Mouse (Mus musculus) yolk sac, embryonic 10.5 days (tissue): ENCODE measurements at regions not wholly inside any gene's neighbourhood (a gene's known extent, or its start where the extent isn't known, plus 50 kb on each side); places are given as distances from the start of the nearest gene placed in this dataset.

ENCODE experiments used
- DNase-seq: peaks from one replicate; pipeline ENCODE4 v3.0.0-alpha.2; 2017; ENCODE audit warnings: low spot score

DNA sequence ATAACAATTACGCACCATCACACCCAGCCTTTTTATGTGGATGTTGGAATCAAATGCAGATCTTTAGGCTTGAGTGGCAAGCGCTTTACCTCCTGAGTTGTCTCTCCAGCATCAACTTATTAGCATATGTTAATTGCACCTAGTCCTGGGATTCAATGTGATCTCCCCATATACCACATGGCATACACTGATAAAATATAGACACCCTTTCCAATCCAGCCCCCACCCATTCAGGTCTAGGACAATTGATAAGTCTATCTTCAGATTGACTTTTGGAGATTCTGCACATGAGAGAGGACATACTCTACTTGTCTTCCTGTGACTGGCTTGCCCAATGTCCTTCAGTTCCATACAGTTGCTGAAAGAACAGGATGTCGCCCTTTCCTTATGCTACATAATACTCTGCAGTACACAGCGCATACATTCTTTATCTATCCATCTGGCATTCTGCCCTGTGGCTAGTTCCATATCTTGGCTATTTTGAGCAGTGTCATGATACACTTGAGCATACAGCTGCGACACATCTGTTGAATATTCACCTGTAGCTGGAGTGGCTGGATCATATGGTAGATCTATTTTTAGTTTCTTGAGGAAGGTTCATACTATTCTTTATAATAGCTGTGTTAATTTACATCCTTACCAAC, 120.3 kb downstream of the Gsdmc2 start:
- no peak for DNase-seq

DNA sequence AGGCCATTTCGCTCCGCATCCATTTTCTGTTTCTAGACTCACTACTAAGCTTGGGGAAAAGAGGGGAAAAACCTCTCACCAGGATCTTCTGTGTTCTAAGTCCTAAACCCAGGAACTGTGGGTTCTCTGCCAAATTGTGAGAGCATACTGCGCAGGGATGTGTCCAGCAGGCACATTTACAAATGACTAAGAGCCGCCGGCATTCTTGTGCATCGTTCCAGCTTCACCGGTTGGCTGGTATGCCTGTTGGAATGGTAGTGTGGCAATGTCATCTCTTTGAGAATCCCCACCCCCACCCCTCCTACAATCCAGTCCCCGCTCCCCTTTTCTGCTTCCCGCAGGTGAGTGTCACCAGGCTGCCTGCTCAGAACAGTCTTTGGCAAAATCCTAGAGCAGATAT, 122.0 kb downstream of the Gsdmc2 start:
- no peak for DNase-seq

DNA sequence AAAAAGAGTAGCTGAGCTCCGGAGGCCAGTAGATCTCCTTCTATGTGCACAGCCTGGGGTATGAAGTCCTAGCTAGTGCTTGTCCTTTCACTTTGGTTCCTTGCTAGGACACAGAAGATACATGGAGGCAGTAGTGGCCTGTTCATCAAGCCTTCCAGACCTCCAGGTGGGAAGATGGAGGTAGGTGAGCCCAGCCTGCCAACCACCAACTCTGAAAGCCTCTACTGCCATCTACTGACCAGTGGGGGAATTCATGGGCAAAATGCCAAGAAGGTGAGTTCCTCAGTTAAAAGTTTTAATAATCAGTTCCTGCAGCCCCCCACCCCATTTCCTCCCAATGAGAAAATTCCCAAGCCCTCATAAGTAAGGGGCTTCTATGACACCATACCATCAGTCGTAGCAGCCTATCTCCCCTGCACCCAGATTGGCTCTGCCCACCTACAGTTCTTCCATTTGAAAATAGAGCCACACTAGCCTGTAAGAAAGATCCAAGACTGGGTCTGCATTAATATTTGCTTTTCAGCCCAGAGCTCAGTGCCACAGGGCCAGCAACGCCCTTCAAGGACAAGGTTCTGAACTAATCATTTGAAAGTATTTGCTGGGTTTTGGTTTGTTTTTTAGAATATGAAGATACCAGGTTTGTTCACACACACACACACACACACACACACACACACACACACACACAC, 123.2 kb downstream of the Gsdmc2 start:
- DNase-seq = peak; percentile 14

DNA sequence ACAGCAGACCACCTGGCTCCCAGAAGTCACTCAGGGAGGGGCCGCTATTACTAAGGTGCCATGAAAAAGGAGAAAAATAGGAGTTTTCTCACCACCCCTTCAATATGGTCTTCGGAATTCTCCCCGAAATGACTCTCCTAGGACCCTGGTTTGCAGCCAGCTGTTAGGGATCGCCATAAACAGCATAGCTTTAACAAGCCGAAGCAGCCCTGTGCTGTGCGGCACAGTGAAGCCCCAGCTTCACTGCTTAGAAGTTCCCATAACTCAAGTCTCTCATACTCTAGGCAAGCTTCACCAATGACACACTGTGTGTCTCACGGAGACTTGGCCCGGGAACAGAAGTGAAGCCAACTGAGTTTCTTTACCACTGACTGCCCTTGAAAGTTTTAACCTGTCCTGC, 127.2 kb downstream of the Gsdmc2 start:
- no peak for DNase-seq

DNA sequence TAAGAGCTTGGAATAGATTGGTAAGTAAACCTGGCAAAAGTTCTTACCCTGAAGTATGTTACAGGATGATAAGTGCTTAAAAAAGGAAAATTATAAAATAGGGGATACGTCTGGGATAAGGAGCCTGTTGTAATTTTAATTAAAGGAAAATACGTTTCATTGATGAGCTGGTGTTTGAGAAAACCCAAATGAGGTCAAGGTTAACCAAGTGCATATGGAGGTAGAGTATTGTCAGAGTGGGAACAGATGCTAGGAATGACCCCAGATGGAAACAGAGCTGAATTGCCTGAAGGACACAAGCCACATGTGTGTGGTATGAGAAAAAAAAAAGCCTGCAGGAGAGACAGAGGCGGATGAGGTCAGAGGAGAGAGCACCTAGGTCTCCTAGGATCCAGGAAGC, 131.3 kb downstream of the Gsdmc2 start:
- DNase-seq = no peak

DNA sequence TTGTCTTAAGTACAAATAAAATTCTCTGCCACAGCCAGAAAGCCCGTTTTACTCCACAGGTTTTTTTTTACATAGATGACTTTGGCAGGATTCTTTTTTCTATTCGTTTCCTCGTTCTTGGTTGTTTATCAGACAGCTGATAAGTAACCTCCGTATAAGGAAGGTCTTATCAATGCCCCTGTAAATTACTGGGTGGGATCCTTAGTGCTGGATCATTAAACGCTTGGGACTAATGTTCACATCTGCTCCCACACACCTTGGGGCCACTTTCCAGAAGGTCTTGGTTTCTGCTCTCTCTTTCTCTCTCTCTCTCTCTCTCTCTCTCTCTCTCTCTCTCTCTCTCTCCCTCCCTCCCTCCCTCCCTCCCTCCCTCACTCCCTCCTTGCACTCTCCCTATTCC, 134.6 kb downstream of the Gsdmc2 start:
- no peak for DNase-seq

DNA sequence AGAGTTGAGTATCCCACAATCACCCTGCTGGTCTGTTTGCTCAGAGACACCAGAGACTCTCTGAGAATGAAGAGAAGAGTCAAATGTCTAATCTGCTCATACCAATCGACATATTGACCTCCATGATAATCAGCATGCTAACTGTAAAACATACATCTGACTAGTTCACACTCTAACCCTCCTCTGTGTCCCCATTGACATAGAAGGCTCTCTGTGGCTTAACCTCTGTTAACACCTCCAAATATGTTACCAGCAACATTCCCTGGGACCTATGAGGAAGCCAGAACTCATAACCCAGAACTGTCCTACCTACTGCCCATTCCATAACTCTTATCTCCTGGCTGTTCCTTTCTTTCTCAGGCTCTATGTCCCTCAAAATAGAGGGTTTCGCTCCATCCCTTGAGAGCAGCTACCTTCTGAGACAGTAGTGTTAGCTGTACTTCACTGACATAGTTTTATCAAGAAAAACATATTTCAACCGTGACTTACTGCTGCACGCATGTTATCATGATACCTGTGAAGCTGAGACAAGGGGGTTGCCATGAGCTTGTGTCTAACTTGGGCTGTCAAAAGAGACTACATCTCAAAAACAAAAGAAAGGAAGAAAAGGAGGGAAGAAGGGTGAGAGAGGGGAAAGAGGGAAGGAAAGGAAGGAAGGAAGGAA, 135.6 kb downstream of the Gsdmc2 start:
- no peak for DNase-seq

DNA sequence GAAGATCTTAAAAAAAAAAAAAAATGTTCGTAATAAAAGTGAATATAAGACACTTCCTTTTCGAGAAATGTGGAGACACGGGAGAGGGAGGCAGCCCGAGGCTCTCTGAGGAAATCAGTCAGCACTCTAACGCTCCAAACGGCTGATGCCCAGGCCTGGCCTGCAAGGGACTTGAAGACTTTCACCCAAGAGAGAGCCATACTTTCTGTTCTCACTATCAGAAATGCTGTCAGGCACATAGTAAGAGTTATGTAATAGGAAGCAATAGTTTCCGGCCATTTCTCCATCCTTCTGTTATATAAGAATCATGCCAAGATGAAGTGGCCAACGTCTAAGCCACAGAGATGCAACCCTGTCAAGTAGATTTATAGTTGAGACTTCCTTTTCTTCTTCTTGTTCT, 140.3 kb downstream of the Gsdmc2 start:
- no peak for DNase-seq

DNA sequence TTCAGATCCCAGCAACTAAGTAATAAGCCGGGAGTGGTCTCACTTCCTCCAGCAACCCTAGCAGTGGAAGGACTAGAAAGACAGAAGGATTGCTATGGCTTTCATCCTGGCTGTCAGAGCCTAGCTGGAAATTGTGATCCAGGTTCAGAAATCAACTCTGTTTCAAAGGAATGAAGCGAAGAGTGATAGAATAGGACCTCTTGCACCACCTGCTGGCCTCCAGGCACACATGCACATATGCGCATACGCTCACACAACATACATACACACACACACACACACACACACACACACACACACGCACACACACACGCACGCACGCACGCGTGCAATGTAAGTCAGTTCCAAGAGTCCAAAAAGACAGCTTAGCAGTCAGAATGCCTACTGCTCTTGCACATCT, 147.1 kb downstream of the Gsdmc2 start:
- DNase-seq = no peak

DNA sequence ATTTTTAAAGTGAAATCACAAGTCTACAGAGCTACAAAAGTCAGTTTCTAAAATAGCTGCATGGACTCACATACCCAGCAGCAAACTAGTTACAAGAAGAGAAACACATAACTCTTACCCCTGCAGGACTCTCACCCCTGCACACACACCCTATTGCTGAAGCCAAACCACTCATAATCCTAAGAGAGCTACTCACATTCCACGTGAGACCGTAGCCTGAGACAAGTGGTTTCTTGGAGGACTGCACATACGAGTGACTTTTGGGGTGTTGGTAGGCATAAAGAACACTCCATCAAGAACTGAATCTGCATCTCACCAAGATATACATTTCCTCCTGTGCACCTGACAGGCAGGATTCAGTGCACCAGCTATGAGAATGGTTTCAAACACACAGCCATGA, 150.8 kb downstream of the Gsdmc2 start:
- DNase-seq = no peak

DNA sequence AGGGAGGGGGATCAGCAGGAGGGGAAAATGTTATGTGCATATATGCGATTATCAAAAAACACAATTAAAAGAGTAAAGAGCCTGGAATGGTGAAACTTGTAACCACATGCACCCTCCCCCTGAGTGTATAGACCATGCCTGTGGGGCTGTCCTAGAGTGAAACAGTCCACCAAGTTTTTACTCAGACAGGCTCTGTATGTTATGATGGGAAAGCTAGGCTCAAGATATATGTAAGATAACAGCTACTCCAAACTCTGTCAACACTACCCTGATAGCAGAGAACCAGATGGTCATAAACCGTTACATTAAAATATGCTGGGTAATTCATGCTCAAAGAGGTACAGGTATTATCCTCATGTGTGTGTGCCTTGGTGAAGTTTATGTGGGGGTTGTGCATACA, 151.4 kb downstream of the Gsdmc2 start:
- no peak for DNase-seq

DNA sequence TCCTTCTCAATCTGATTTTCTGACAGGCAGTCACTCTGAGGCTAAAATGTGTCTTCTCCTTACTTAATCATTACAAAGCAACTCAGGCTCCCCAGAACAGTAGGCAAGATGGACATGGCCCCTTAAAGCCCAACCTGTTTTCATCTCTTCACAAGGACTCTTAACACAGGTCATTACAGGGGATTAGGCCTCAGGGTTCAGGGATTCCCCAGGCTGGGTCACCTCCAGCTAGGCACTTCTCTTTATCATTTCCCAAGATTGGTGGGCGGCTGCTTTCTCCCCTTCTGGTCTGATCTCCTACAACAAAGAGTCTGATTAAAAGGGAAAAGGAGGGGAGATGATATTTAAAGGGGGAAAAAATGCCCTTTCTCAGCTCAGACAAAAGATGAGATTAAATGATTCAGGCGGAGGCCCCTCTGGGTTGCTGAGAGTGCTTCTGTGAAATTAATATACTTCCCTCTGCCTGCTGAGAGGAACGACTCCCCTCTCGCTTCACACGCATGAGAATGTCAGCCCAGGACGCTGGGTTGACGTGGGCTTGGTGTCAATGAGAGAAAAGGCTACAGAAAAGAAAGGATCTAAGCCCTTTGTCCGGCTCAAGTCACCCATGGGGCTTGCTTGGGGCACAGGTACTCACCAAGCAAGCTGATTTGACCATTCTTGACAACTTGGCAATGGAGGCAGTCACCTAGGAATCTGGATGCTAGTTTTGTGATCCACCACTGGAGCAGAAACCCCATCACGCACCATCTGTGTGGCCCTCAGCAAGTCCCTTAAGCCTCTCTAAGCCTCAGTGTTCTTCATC, 152.3 kb downstream of the Gsdmc2 start:
- DNase-seq = no peak

DNA sequence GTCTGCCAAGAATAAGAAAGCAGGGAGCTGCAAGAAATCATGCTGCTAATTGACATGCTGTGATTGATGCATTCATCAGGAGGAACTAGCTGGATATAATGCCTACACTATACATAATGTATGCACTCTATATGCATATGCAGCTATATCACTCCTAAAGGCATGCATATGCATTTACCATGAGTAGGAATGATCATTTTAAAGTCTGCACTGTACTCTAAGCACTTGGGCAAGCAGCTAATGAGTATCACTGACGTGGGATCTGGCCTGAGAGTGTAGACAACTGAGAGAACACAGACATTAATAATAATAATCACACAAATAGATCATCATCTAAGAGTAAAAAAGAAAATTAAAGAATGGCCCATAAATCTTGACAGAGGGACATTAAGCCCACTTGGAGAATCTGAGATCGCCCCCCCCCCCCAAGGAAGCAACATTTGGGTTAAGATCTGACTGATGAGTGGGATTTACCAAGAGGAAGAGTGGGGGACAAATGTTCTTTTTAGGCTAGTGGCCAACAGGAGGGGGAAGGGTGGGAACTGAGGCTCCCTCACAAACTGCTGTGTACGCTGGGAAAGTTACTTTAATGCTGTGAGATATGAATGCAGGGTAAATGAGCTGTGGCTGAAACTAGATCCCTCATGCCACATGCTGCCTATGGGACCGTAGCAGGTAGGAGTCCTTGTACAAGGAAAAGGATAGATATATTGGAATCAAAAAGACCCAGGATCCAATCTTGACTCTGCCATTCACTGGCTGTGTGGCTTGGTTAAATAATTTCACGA, 155.0 kb downstream of the Gsdmc2 start:
- DNase-seq = no peak

DNA sequence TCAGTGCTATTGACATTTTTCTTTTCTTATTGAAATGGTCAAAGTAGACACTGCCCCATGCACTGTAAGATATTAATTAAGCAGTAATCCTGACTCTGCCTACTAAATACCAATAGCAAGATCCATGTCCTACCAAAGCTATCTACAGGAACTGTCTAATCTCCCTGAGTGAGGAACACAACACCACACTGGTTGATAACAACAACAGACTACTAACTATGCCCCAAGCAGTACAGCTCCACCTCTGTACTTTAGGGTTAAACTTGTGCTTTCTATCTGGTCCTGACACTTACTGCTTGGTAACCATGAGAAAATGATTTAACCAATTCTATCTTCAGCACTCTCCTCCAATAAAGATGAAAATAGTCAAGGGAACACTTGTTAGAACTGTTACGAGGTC, 157.1 kb downstream of the Gsdmc2 start:
- no peak for DNase-seq

DNA sequence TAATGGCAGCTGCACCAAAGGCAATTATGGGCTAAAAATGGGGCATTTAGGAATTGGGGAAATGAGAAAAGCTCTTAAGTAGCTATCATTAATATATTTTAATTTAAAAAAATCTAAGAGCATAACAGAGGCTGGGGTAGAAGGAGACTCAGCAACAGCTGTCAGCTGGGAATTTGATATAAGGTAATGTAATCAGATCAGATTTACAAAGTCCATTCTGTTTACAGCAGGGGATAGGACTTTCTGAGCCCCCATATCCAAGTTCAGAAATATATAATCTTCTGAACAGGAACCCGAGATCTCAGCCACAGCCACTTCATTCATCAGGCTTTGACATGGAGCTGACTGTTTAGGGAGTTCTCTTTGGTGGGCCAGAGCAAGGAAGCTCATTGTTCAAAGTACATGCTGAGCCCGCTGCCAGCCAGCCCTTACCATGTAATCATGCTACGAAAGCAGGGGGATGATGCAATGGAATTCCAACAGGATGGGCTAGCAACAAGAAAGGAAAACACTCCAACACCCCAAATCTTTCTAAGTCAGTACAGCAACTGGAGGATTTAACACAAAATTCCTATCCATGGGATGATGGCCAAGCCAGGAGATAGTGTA, 157.9 kb downstream of the Gsdmc2 start:
- DNase-seq = no peak

DNA sequence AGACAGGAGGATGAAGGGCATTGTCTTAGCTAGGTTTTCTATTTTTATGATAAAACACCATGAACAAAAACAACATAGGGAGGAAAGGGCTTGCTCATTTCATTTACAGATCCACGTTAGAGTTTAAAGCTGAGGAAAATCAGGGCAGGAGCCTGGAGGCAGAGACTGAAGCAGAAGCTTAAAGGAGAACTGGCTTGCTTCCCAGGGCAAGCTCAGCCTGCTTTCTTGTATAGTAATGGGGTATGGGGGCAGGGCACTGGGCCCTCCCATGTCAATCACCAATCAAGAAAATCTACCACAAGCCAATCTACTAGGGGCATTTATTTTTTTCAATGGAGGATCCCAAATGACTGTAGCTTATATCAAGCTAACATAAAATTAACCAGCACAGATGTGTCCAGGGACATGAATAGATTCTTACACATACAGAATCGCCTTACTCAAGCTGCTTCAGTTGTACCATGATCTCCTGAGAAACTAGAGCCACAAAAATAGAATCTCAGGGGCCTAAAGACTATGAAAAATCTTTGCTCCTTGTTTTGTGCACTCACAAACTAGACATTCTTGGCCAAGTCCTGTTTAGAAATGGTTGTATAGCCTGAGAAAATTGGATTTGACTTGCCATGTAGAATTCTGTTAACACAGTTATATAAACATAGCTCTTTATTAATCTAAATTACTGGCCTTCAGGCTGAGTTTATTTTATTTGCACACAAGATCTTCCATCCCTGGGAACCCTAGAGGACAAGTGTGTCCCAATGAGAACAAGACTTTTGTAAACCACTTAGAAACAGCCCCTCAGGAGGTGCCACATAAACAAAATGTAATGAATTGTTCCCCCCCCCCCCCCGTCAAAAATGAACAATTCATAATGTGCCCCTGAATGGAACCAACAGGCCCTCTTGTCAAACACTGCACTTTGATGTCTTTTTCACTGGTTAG, 164.7 kb downstream of the Gsdmc2 start:
- no peak for DNase-seq

DNA sequence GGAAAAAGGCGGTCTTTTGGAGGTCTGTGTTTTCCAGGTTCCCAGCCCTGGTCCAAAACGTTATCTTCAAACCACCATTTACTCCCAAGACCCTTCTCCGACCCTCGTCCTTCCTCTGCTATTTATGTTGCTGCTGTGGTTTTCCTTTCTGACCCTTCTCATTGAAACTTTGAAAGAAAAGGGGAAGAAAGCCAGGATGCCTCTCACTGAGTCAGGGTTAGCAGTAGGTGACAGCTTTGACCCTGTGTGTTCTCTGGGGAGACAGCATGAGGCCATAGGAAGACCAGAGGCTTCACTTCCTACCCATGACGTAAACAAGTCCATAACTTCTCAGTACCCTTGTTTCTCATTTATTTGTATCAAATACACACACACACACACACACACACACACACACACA, 166.1 kb downstream of the Gsdmc2 start:
- no peak for DNase-seq

DNA sequence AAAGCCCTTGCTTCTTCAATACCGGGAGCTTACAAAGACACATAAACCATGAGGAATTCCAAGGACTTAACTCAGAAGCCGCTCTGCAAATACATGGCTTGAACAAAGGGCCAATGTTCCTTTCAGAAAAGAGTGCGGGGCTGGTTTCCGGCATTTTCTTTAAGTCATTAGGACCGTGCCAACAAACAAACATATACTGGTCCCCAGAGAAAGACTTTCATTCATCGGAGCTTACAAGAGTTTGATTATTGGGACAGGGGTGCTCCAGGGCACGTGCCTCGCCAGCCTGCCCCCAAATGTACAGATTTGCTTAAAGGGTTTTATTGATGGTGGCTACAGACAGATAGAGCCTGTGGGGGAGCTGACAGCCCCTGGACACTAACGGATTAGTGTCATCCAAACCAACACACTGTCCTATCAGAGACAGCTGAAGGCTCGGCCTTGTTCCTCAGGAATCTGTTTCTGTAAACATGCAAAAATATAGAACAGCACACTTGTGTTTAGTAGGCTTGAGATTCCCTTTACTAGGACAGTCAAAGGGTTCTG, 169.4 kb downstream of the Gsdmc2 start:
- DNase-seq = no peak

DNA sequence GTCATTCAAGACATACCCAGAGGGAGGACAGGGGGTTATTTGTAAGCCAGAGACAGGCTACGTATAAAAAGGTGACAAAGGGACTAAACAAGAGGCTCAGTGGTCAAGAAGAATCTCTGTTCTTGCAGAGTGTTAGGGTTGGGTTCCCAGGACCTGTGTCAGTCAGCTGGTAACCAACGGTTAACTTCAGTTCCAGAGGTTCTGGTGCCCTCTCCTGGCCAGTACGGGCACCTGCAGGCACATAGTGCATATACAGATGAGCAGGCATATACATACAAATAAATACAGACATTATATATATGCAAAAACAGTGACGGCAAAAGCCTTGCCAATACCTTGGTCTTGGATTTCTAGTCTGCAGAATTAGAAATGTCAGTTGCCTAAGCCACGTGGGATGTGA, 170.6 kb downstream of the Gsdmc2 start:
- no peak for DNase-seq

DNA sequence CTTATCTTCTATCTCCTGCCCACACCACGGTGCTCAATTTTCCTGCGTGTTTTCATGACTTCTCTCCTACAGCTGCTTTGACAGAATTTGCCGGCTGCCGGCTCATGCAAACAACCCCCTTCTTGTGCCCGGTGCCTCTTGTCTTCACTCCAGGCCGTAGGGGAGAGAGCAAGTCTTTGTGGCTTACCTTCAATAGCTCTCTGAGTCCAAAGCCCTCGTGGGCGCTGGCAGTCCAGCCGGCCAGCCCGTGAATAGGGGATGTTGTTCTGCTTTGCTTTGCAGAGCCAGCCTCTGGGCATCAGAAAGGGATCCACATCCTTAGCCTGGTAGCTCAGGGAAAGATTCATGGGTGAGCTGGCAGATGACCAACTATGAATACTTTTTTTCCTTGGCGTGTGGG, 173.9 kb downstream of the Gsdmc2 start:
- no peak for DNase-seq
